Mouse (Mus musculus): Measurements from ENCODE around the gene Pcyt1a.

DNA sequence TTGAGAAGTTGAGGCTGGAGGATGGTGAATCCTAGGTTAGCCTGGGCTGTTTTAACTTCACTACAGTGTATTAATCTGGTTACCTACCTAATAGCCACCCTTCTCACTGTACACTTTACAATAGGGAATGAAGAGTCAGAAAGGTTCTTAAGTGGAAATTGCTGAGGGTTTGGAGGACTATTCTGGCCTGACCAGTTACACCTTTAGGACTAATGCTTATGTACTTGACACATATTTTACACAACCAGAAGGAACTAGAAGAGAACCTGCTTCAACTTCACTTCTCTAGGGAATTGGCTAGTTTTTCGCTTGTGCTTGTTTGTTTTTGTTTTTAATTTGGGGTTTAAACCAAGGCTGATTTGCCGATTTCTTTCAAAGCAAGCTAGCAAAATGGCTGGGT is 2.4 kb downstream of the Pcyt1a start:
- TF ChIP-seq CHD1 (IDR thresholded peaks at IDR 0.05; ENCODE audit: low read depth, low read length): no peak
- TF ChIP-seq CTCF (IDR thresholded peaks at IDR 0.05 in 2 of 3, conservative IDR thresholded peaks at IDR 0.05 in 1 of 3; ENCODE audit: control insufficient read depth in 1 of 3, insufficient read depth in 1 of 3, low read depth in 2 of 3, low read length in 3 of 3, poor library complexity in 1 of 3, severe bottlenecking in 1 of 3): no peak
- TF ChIP-seq POLR2AphosphoS2 (IDR thresholded peaks at IDR 0.05; ENCODE audit: low read length): no peak
- TF ChIP-seq POLR2A (IDR thresholded peaks at IDR 0.05; ENCODE audit: control insufficient read depth in 1 of 2, insufficient read depth in 1 of 2, low read depth in 1 of 2, low read length in 2 of 2, poor library complexity in 1 of 2): no peak
- TF ChIP-seq MAFK (IDR thresholded peaks at IDR 0.05; ENCODE audit: borderline replicate concordance, low read depth, low read length): no peak

All from MEL (cell line).